Mouse (Mus musculus): Measurements from ENCODE around the gene Lhfpl4. TPM values are rescaled to one million over a fixed set of nuclear protein-coding genes. Genes with fewer than 3 reads are reported as not detected.

Lhfpl4 gene
- polyA plus RNA-seq, 1 experiment from 2014 or later = 0.70 TPM

Other genes with a start within 250 kb of the Lhfpl4 start
- gene Srgap3, start 248.1 kb downstream of the Lhfpl4 start, polyA plus RNA-seq (2016; fragmentation: Nextera tagmentation; extraction: Ambion mirVana) = 0.85 and 1.3 TPM in 2 replicates
- gene Thumpd3, start 149.2 kb downstream of the Lhfpl4 start, polyA plus RNA-seq (2016; fragmentation: Nextera tagmentation; extraction: Ambion mirVana) = 53.1 and 57.0 TPM in 2 replicates
- 27.2 and 30.1 TPM in 2 replicates for gene Setd5, start 118.0 kb downstream of the Lhfpl4 start, polyA plus RNA-seq (2016; fragmentation: Nextera tagmentation; extraction: Ambion mirVana)
- 24.8 and 26.5 TPM in 2 replicates for gene Mtmr14, start 42.5 kb upstream of the Lhfpl4 start, polyA plus RNA-seq (2016; fragmentation: Nextera tagmentation; extraction: Ambion mirVana)
- 0.02 TPM in 1 of 2 replicates, not detected in the other for gene Cpne9, start 86.9 kb upstream of the Lhfpl4 start, polyA plus RNA-seq (2016; fragmentation: Nextera tagmentation; extraction: Ambion mirVana)
- gene Brpf1, start 111.8 kb upstream of the Lhfpl4 start, polyA plus RNA-seq (2016; fragmentation: Nextera tagmentation; extraction: Ambion mirVana) = 15.8 and 16.0 TPM in 2 replicates
- gene Ogg1, start 131.6 kb upstream of the Lhfpl4 start, polyA plus RNA-seq (2016; fragmentation: Nextera tagmentation; extraction: Ambion mirVana) = 8.7 and 9.1 TPM in 2 replicates
- 31.5 TPM in 2 replicates for gene Camk1, start 148.6 kb upstream of the Lhfpl4 start, polyA plus RNA-seq (2016; fragmentation: Nextera tagmentation; extraction: Ambion mirVana)
- 29.2 and 33.3 TPM in 2 replicates for gene Tada3, start 182.5 kb upstream of the Lhfpl4 start, polyA plus RNA-seq (2016; fragmentation: Nextera tagmentation; extraction: Ambion mirVana)
- 275 and 294 TPM in 2 replicates for gene Arpc4, start 182.7 kb upstream of the Lhfpl4 start, polyA plus RNA-seq (2016; fragmentation: Nextera tagmentation; extraction: Ambion mirVana)
- gene Ttll3, start 193.9 kb upstream of the Lhfpl4 start, polyA plus RNA-seq (2016; fragmentation: Nextera tagmentation; extraction: Ambion mirVana) = 1.1 and 1.3 TPM in 2 replicates
- 19.8 and 22.2 TPM in 2 replicates for gene Rpusd3, start 224.0 kb upstream of the Lhfpl4 start, polyA plus RNA-seq (2016; fragmentation: Nextera tagmentation; extraction: Ambion mirVana)
- not detected in 2 replicates for gene Cidec, start 240.4 kb upstream of the Lhfpl4 start, polyA plus RNA-seq (2016; fragmentation: Nextera tagmentation; extraction: Ambion mirVana)
- gene Jagn1, start 247.2 kb upstream of the Lhfpl4 start, polyA plus RNA-seq (2016; fragmentation: Nextera tagmentation; extraction: Ambion mirVana) = 56.0 and 57.1 TPM in 2 replicates